Mouse (Mus musculus) megakaryocyte, adult 5-6 weeks (primary cell): ENCODE data around the gene Prokr1. TPM values are rescaled to one million over a fixed set of nuclear protein-coding genes. Genes with fewer than 3 reads are reported as not detected.
"Not testable (repeated sequence)": the region's sequence is repeated elsewhere in the genome, so short reads cannot be mapped to it uniquely, and the experiment has no call there.

Experiments
- ATAC-seq: 2 replicates; pipeline ENCODE4 v1.8.0; 2016; ENCODE audit warnings: mild to moderate bottlenecking, inconsistent platforms; ENCODE audit not compliant: poor library complexity, severe bottlenecking
- total RNA-seq, 2 experiments: library from RNA; stranded (forward) in 1 of 2; stranded (reverse) in 1 of 2; fragments of 153-499, 151-499 nt in 1 of 2; fragments of 221-1000, 200-1000 nt in 1 of 2; gene quantifications; 2 replicates each; pipeline versions ENCODE4 v1.2.3 to v1.2.4; 2015 to 2017

Prokr1 gene
- total RNA-seq, 2 experiments from 2014 or later, result 0.26 to 0.29 TPM

GRCm38 (mm10) chr6:87571863-87572262 is 18.7 kb downstream of the Prokr1 start:
- ATAC-seq, result not testable (repeated sequence)

DNA sequence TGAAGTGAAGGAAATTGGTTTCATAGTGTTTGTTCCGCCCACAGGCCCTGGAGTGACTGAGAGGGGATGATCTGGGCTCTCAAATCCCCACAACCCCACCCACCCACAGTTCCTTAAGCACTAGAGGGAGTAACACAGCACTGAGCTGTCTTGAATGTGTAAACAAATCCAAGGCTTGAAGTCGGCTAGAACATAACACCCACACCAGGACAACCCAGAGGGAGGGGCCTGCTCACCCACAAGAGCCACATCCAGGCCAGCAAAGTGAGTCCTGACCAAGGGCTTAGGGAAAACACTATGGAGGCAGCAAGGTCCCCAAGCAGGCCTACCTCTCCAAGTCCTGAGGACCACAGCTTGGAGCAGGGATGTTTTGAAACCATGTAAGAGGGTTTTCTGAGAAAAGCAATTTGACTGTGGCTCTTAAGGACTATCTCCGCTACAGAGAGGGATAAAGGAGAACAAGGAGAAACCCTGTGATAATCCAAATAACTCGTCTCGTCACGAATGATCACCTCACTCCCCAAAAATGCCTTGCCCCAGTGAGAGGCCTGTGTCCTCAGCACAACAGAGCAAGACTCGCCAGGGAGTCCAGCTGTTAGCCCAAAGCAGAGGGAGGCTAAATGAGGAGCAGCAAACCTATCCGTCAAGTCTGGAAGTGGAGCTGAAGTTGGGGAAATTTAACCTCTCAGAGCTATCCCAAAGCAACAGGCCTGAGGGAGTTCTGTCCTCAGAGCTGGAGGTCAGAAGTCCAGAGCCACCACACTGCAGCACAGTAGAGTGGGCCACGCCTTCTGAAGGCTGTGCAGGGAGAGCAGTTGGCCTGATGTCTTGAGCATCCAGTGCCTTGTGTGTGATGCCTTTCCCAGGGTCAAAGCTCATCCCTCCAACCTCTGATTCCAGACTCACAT is 22.6 kb downstream of the Prokr1 start:
- ATAC-seq, result no peak

GRCm38 (mm10) chr6:87565166-87565565 is 25.4 kb downstream of the Prokr1 start:
- ATAC-seq, result no peak

- no peak for ATAC-seq
Observed at GRCm38 (mm10) chr6:87564356-87564755, 26.2 kb downstream of the Prokr1 start.

DNA sequence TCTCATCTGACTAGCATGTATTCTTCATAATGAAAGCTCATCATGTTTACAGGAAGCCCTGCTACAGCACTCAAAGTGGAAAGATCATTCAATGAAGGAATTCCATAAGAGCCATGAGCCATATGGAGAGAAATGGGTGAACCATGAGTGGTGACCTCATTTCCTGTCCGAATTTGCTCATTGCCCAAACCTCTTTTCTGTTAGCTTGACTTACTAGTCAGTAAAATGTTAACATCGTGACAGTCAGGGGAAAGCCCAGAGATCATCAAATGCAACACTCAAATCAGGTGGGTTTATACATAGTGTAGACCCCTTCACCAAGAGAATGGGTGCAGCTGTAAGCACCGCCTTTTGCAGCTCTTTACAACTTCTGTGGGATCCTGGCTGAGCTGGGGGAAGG is 36.8 kb downstream of the Prokr1 start:
- no peak for ATAC-seq

DNA sequence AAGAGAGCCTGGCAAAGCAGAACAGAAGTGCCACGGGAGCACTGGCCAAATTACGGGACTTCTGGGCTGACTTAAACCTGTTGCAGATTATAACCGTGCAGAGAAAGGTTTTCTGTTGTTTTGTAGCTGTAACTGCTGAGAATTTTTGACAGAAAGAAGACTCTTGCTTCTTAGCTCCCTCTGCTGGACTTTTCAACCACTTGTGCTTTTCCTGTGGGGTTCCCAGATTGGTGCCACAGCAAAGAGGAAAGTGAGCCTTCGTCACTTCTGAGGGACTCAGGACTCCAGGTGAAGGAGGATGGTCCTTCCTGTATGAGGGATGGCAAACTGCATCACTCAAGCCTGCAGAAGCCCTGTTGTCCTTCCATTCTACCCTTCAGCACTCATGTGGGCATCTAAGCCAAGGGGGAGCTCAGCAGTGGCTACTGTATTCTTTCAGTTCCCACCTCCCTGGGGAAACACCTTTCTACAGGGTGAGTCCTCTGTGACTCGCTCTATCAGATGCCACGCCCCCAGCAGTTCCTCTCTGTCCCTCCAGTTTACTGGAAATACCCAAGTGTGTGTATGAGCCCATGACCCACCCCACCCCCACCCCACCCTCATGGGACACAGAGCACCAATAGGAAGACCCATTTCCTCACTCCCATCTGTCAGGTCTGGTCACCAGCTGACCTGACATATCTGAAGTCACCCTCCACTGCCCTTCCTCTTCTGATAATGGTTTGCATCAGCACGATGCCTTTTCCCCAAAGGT is 38.3 kb downstream of the Prokr1 start:
- peak; percentile 50 for ATAC-seq

DNA sequence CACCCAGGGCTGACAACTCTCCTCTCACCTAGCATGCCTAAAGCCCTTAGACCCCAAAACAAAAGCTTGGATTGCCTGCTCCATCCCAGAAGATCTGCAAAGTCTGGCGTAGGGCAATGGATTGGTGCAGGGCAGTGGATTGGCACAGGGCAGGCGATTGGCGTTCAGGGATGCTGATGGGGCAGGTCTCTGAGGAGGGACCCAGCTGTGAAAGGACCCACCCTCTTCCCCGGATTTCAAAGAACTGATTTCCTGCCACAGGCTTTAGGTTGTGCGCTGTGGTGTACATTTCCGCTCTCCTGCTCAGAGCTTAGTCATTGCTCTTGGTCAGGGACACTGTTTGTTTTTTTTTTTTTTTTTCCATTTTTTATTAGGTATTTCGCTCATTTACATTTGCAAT is 42.7 kb downstream of the Prokr1 start:
- ATAC-seq, result peak; percentile 85

DNA sequence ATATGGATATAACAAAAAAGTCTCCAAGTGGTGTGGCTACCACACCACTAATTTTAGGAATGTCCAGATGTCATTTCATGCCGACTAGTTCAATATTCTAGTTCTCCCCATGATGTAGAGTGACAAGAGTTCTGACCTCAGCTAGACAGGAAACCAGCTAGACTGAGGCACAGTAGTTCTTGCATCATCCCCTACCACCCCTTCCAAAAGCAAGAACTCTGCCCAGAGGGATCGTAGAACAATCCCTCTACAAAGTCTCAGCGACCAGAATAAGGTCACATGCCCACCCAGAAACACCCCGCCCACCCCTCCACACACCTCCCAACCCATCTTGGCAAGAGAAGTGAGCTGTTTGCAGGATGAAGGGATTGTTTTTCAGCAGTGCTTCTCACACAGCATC is 43.1 kb downstream of the Prokr1 start:
- ATAC-seq, result peak; percentile 54

- no peak for ATAC-seq
Observed at GRCm38 (mm10) chr6:87545331-87546217, 45.0 kb downstream of the Prokr1 start.

DNA sequence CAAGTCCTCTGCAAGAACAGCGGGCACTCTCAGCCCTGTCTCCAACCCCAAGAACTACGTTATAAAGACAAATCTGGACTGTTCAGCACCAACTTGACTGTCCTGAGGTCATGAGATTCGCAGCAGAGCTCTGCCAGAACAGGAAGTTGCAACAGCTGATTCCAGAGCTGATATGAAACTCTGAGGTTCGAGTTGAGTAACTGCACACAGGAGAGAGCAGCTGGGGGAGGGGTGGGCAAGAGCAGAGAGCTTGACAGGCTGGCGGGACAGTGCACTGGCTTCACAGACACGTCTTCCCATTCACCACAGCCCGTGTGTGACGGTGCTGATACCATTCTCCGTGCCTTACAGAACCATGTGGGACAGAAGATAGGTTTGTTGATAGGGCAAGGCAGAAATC is 48.5 kb downstream of the Prokr1 start:
- ATAC-seq, result peak; percentile 78

GRCm38 (mm10) chr6:87541171-87541571 is 49.4 kb downstream of the Prokr1 start:
- ATAC-seq, result peak; percentile 89

GRCm38 (mm10) chr6:87538376-87539270 is 51.9 kb downstream of the Prokr1 start:
- ATAC-seq, result no peak

- ATAC-seq, result no peak
Observed at GRCm38 (mm10) chr6:87537678-87538077, 52.9 kb downstream of the Prokr1 start.

- ATAC-seq, result 0 out of 2 replicates have a peak, but pooled peaks have one; percentile 12
Observed at GRCm38 (mm10) chr6:87536270-87536669, 54.3 kb downstream of the Prokr1 start.

DNA sequence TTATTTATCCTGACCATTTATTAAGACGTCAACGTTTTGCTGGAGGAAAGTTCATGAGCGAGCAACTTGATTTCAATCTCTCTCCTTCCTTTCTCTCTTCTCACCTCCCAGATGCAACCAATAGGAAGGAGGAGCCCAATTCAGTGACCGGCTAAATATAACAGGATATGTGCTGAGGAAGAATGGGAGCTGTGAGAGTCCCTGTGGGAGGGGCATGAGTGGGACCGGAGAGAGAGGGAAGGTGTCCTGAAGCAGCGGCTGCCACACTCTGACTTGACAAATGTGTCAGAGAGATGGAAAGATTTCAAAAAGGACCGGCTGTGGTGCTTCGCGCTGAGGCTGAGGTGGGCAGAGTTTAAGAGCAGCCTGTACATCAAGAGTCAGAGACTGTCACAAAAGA is 54.9 kb downstream of the Prokr1 start:
- ATAC-seq, result no peak

DNA sequence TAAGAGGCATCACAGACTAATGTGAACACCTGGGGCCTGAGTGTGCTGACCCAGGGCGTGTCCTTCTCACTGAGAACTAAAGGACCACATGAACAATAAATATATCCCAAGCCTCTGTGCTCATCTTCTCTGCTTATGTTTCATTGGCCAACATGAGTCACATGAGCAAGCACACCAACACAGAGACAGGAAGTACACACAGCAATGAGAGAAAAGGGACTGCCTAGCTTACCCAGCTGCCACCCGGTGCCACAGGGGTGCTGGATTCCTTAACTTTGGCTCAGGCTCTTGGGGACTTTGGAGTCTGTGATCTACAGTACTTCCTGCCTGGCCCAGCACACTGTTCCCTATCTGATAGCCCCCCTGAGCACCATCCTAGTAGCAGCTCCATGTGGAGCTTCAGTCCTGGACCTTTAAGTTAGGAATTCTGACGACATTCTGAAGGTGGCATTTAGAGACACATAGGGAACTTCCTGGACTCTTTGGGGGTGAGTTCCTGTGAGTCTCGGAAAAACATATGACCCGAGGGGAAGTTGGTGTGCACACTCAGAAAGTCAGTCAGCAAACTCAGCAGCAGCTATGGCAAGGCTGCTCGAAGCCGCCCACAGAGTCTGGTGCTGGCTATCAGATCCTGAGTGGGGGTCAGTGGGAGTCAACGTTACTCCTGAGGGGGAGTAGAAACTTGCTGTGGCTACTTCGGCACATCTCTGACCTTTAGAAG is 55.5 kb downstream of the Prokr1 start:
- peak; percentile 56 for ATAC-seq

DNA sequence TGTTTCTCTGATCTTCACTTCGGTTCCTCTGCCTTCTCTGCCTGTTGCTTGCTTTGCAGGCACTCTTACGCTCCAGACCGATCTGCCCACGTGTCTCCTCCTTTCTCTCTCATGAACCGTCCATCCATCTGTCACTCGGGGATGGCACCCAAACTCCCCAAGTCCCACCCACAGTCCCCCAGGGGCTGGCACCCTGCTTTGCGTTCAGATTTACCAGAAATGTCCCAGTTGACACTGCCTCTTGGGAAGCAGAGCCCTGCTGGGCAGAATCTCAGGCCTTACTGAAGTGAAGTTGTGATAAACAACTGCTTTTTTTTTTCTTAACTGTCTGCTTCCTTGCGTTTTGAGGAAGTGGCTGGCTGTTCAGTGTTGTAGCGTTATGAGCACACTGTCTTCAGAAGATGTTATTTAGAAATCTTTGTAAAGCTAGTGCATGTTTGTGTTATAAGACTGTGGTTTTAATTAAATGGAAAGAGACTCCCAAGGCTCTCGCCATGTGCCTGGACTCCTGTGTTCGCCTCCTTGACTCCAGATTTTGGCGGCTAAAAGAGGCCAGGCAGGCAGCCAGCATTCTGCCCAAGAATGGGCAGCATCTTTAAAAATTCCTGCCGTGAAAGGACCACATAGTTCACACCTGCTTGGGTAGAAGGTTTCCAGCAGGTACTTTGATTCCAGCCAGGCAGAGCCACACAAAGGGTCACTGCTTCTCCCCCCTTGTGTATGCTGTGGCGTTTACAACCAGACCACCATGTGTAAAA is 57.4 kb downstream of the Prokr1 start, which contains the start of gene Arhgap25:
Gene Arhgap25 (minus strand): TSS at position 307 of the 758 bp plus-strand sequence.
- peak; percentile 48 for ATAC-seq

GRCm38 (mm10) chr6:87531456-87532015 is 59.0 kb downstream of the Prokr1 start:
- ATAC-seq, result no peak
